Mouse (Mus musculus) ES-Bruce4 (cell line): ENCODE measurements around the gene Osbpl11.

Source experiments
- CTCF ChIP-seq: IDR thresholded peaks from one replicate; pipeline ENCODE4 v1.8.1; 2011; ENCODE audit warnings: low read depth, low read length
- EP300 ChIP-seq: IDR thresholded peaks from 2 replicates; pipeline ENCODE4 v1.6.1; 2011; ENCODE audit warnings: low read depth, low read length; ENCODE audit not compliant: insufficient read depth
- POLR2A ChIP-seq: IDR thresholded peaks from one replicate; pipeline ENCODE4 v1.8.1; 2011; ENCODE audit warnings: low read length; ENCODE audit not compliant: insufficient read depth

DNA sequence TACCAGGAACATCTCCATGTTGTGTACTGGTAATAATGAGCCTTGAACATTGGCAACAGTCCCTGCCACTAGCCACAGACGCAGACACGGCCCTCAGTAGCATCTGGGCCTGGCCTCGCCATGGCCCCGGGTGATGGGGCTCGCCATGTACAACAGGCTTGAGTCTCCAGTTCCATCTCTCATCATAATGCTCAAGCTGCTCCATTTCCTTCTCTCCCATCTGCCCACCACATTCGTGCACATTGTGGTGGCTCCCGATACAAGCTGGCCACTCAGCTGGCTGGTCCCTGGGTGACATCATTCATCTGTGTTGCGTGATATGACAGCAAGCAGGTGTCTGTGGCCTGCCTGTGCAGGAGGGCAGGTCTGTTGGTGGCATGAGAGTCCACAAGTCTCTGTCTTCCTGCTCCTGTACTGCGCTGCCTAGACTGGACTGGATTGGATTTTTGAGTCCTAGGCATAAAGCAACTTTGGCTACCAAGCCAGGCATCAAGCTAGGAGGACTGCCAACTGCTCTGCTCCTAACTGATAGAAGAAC is 60.1 kb downstream of the Osbpl11 start:
- TF ChIP-seq CTCF (no peak), POLR2A (no peak), EP300 (no peak)
